Mouse (Mus musculus) limb, embryonic 14.5 days (tissue): ENCODE measurements around the gene Tcl1. TPM values are rescaled to one million over a fixed set of nuclear protein-coding genes. Genes with fewer than 3 reads are reported as not detected.
"Not testable (repeated sequence)": the region's sequence is repeated elsewhere in the genome, so short reads cannot be mapped to it uniquely, and the experiment has no call there.

Experiments
- ATAC-seq: fragments of 200-750 bp; cut with Nextera tagmentation; 2 replicates; pipeline ENCODE4 v1.8.0; 2017; ENCODE audit warnings: low read depth, moderate number of reproducible peaks, moderate TSS enrichment; ENCODE audit not compliant: low FRiP score
- DNase-seq: peaks from one replicate; pipeline ENCODE4 v3.0.0-alpha.2; 2015; ENCODE audit warnings: low spot score
- H3K27ac ChIP-seq: fragments of 300-500 bp; sonication (generic); replicated peaks from 2 replicates; pipeline ENCODE4 v1.5.1; 2014; ENCODE audit warnings: low read depth, mild to moderate bottlenecking, low read length, moderate library complexity, mixed read lengths
- H3K27me3 ChIP-seq: fragments of 300-500 bp; sonication (generic); 2 replicates; pipeline ENCODE4 v1.6.1; 2014; ENCODE audit warnings: low read length, mixed read lengths; ENCODE audit not compliant: control insufficient read depth, insufficient read depth
- H3K36me3 ChIP-seq: fragments of 300-500 bp; sonication (generic); 2 replicates; pipeline ENCODE4 v1.6.1; 2014; ENCODE audit warnings: mild to moderate bottlenecking, low read length, moderate library complexity, mixed read lengths; ENCODE audit not compliant: control insufficient read depth, insufficient read depth
- H3K4me1 ChIP-seq: fragments of 300-500 bp; sonication (generic); 2 replicates; pipeline ENCODE4 v1.6.1; 2014; ENCODE audit warnings: antibody characterized with exemption, low read length, mixed read lengths; ENCODE audit not compliant: control insufficient read depth, insufficient read depth
- H3K4me2 ChIP-seq: fragments of 300-500 bp; sonication (generic); replicated peaks from 2 replicates; pipeline ENCODE4 v1.6.1; 2014; ENCODE audit warnings: low read depth, mild to moderate bottlenecking, low read length, moderate library complexity; ENCODE audit not compliant: severe bottlenecking
- H3K4me3 ChIP-seq: fragments of 300-500 bp; sonication (generic); replicated peaks from 2 replicates; pipeline ENCODE4 v1.5.1; 2014; ENCODE audit warnings: low read length
- H3K9ac ChIP-seq: fragments of 300-500 bp; sonication (generic); 2 replicates; pipeline ENCODE4 v1.6.1; 2014; ENCODE audit warnings: mild to moderate bottlenecking, low read depth, low read length, moderate library complexity; ENCODE audit not compliant: severe bottlenecking
- H3K9me3 ChIP-seq: fragments of 300-500 bp; sonication (generic); 2 replicates; pipeline ENCODE4 v1.6.1; 2016; ENCODE audit warnings: low read length; ENCODE audit not compliant: control insufficient read depth
- POLR2A ChIP-seq: fragments of 200-500 bp; IDR thresholded peaks from 2 replicates; pipeline ENCODE4 v1.8.0; 2012; ENCODE audit warnings: inconsistent platforms, mild to moderate bottlenecking, moderate library complexity, borderline replicate concordance; ENCODE audit not compliant: insufficient read depth, insufficient read length; ENCODE audit errors: extremely low read depth
- WGBS: fragments of 180-500 bp; shearing (Covaris S2); extraction: QIAGEN DNeasy Blood & Tissue Kit; methylation state at CpG from one replicate; pipeline ENCODE4 v1.1.7; 2014; 5-methylcytosine and 5-hydroxymethylcytosine counted together
- polyA plus RNA-seq, 2 experiments: library from polyadenylated mRNA; depleted of rRNA in 1 of 2; stranded (reverse) in 1 of 2; unstranded in 1 of 2; fragments of >200 nt; fragmentation: Nextera tagmentation in 1 of 2; extraction: Ambion mirVana in 1 of 2; gene quantifications; 2 replicates each; pipeline versions ENCODE4 v1.2.1 to v1.2.3; 2012 to 2014

The Tcl1 gene
- polyA plus RNA-seq, 2 experiments, result not detected

DNA sequence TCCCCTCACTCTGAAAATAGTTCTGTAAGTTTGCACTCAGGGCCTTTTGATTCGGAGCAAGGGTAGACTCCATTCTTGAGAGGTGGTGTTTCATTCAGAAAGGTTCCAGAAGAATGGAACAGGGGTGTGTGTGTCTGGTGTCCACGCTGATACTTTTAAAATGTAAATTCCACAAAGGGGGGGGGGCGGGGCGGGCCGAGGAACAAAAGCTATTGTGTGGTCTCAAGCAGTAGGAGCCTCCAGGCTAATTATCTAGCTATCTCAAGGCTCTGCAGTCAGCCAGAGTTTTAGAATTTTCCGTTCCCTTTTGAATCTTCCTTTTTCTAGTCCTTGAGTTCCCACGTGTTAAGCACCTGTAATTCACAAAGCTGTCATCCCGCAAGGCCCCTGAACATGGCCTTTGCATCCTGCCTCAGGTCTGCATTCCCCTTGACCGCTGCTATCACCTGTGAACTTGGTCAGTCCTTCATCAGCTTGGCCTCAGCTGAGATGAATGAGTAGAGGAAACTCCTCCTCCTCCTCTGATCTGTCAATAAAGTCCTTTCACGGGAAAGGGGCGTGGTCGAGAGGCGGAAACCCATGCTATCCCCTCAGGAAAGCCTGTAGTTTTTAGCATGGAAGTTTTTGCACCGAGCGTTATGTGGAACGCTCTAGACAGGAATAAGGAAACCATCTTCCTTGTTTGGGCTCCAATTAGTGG is 2.2 kb upstream of the Tcl1 start:
- DNase-seq (no peak), ATAC-seq (no peak)
- WGBS, result 56% methylated on average over 16 of the region's 16 CpGs
- Histone ChIP-seq H3K27me3 (no peaks in the 10 kb centered on the region), H3K27ac (no peak overlapping the region), H3K4me1 (no peaks in the 10 kb centered on the region), H3K9ac (no peak overlapping the region), H3K4me3 (no peak overlapping the region), H3K36me3 (no peaks in the 10 kb centered on the region), H3K9me3 (no peaks in the 10 kb centered on the region), H3K4me2 (no peak overlapping the region)
- no peak for TF ChIP-seq POLR2A

DNA sequence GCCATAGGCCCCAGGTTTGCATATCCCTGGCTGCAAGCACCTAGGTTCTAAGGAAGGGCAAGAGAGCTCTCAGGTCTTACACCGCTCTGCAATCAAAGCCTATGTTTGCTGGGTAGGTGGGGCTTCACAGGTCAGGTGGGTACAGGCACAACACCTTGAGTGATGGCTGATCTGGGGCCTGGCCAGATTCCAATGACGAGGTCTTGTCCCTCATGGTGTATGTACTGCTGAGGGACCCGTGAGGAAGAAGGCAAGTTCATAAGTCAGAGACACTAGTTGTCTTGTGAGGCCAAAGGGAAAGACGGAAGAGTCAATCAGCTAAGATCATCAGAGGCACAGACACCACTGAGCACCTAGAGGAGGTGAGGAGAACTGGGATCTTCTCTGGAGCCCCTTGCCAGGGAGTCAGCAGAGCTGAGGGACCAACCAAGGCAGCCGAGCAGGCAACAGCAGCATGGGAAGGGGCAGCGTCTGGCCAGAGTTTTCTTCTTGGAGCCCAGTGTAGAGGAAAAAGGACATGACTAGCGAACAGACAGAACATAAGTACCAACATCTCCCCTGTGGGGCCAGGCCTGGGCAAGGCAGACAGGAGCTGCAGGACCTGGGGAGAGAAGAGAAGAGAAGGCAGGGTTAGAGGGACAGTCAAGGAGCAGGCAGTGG is 5.4 kb downstream of the Tcl1 start:
- DNase-seq, result no peak
- no peak for ATAC-seq
- no peaks in the 10 kb centered on the region for H3K9me3 ChIP-seq
- WGBS, result 90% methylated on average over 7 of the region's 7 CpGs
- H3K27ac ChIP-seq, result no peak overlapping the region
- H3K36me3 ChIP-seq, result no peaks in the 10 kb centered on the region
- H3K4me1 ChIP-seq, result no peaks in the 10 kb centered on the region
- no peak overlapping the region for H3K4me3 ChIP-seq
- no peaks in the 10 kb centered on the region for H3K27me3 ChIP-seq
- no peak for TF ChIP-seq POLR2A
- no peak overlapping the region for H3K9ac ChIP-seq
- no peak overlapping the region for H3K4me2 ChIP-seq

DNA sequence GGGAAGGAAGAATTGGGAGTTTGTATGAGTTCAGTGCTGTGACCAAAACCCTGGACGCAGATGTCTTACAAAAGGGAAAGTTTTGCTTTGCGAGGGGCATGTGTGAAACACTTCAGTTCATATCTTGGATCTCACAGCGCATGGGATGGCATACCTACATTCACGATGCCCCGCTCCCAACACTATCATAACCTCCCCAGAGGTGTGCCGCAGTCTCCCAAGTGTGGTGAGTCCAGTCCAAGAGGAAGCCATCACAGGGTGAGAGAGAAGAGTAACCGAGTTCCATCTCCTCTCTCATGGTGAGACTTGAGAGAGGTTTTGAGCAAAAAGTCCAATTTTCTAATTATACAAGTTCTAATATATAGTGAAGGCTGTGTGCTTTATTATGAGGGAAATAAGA is 13.4 kb downstream of the Tcl1 start:
- Histone ChIP-seq H3K4me2 (no peak overlapping the region), H3K27ac (no peak overlapping the region), H3K4me3 (no peak overlapping the region), H3K27me3 (no peaks in the 10 kb centered on the region), H3K9me3 (no peaks in the 10 kb centered on the region), H3K9ac (no peak overlapping the region), H3K4me1 (peaks cover 6% of the 10 kb centered on the region; the same call in 1 of the 2 replicates), H3K36me3 (no peaks in the 10 kb centered on the region)
- DNase-seq (no peak), ATAC-seq (no peak)
- 96% methylated on average over 7 of the region's 7 CpGs for WGBS
- no peak for TF ChIP-seq POLR2A

DNA sequence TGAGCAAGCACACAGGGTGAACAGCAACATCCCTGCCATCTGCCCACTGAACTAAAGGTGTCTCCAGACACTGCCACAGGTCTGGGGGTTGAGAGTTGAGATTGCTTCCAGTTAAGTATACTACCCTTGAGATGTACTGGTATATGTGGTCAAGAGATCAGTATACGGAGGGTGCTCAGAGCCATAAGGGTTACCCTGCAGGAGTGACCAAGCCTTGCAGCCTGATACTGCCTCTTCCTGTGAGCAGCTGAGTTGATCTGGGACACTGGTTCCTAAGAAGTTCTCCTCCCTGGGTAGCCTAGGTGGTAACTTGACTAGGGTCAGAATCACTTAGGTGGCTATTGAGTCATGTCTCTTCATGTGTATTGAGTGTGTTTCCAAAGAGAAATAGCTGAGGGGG is 14.2 kb downstream of the Tcl1 start:
- no peak for TF ChIP-seq POLR2A
- H3K9me3 ChIP-seq, result no peaks in the 10 kb centered on the region

DNA sequence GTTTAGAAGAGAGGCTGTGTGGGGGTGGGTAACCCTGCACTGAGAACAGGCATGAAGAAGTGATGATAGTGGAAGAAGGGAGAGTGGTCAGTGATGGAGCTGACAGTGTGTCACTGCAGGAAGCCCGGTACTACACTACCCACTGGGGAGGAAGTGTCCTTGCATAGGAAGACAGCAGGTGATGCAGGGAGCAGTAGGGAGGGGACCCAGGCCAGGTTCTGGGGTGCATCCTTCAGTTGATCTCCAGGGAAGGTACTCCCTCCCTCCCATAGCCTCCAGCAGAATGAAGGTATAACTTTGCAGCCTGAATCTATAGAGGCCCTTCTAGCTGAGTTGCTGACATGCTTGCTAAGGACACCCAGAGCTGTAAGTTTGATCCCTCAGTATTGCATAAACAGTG is 15.5 kb downstream of the Tcl1 start:
- H3K36me3 ChIP-seq, result no peaks in the 10 kb centered on the region
- no peak overlapping the region for H3K4me3 ChIP-seq
- no peaks in the 10 kb centered on the region for H3K27me3 ChIP-seq
- H3K9me3 ChIP-seq, result no peaks in the 10 kb centered on the region
- DNase-seq, result no peak
- WGBS, result 67% methylated on average over 1 of the region's 1 CpGs
- no peak for TF ChIP-seq POLR2A
- no peak overlapping the region for H3K9ac ChIP-seq
- H3K4me2 ChIP-seq, result no peak overlapping the region
- no peak overlapping the region for H3K27ac ChIP-seq
- H3K4me1 ChIP-seq, result peaks cover 5% of the 10 kb centered on the region; the same call in 1 of the 2 replicates
- ATAC-seq, result no peak

More for the DNA sequence above, 14.2 kb downstream of the Tcl1 start:
- Histone ChIP-seq H3K36me3 (no peaks in the 10 kb centered on the region), H3K27me3 (no peaks in the 10 kb centered on the region), H3K4me3 (no peak overlapping the region), H3K4me2 (no peak overlapping the region), H3K4me1 (peaks cover 6% of the 10 kb centered on the region; the same call in 1 of the 2 replicates), H3K9ac (no peak overlapping the region), H3K27ac (no peak overlapping the region)
- no peak for DNase-seq
- no peak for ATAC-seq
- 91% methylated on average over 1 of the region's 1 CpGs for WGBS

DNA sequence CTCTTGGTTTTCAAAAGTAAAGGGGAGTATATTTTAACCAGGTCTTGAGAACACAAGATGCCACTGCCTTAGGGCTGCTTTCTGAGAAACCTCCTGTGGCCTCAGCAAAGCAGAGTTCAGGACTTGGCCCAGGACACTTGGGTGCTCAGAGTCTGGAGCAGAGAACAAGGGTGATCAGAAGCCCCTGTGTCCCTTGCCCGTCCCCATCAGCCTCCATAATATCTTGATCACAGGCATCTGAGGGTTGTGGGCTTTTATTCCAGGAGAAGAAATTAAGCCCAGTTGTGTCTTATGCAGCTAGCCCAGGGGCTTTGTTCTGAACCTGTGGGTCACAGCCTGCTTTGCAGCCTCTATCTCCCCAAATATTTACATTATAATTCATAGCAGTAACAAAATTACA is 20.9 kb downstream of the Tcl1 start, which contains the start of gene Tcl1b4:
Gene Tcl1b4 (plus strand): TSS at position 301 of the 400 bp plus-strand sequence.
- H3K27me3 ChIP-seq, H3K27ac ChIP-seq, ATAC-seq, H3K9me3 ChIP-seq, H3K9ac ChIP-seq, H3K4me3 ChIP-seq, H3K4me1 ChIP-seq, H3K36me3 ChIP-seq, H3K4me2 ChIP-seq, DNase-seq: not testable (repeated sequence)
- WGBS, result 57% methylated on average over 1 of the region's 1 CpGs

DNA sequence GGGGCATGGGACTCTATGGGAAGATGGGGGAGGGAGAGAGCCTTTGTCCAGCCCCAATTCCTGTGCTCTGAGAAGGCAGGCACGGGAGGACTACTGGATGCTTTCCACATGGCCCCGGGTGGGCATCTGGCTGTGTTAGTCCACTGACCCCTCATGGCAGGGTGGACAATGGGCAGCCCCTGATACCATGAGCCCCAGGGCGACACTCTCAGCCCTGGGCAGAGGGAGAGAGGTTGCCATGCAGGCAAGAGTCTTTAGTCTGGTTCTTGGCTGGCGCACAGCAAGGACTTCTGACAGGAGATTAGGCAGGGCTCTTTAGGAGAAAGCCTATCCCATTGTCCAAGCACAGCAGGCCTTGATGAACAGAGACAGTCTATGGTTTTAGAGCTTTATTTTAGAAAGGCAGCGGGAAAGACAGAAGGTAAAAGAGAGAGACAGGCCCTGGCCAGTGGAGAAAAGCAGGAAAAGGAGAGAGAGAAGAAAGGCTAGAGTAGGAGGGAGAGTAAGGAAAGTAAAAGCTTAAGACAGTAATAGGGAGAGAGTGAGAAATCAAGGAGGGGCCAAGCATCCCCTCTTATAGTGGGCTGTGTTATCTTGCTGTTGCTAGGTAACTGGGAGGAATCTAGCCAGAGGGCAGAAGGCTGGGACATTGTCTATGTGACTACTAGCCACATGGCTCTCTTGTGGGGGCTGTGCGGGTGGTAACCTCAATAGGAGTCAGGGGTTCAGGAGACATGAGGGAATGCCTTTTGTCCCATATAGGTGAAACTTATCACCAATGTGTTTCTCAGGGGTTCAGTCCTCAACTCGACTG is 22.7 kb downstream of the Tcl1 start:
- not testable (repeated sequence) for DNase-seq, H3K36me3 ChIP-seq, H3K9ac ChIP-seq, H3K4me1 ChIP-seq, ATAC-seq, H3K27ac ChIP-seq, H3K4me3 ChIP-seq, H3K27me3 ChIP-seq, H3K9me3 ChIP-seq, H3K4me2 ChIP-seq
- 72% methylated on average over 7 of the region's 7 CpGs for WGBS
